Mouse (Mus musculus) small intestine, adult 2 months (tissue): ENCODE data around the gene Ubtf.

Experiments used
- CTCF ChIP-seq: fragments of 200-500 bp; IDR thresholded peaks from 2 replicates; pipeline ENCODE4 v1.5.1; 2012; ENCODE audit warnings: low read depth, mild to moderate bottlenecking, control low read depth, inconsistent platforms, low read length, moderate library complexity, mixed read lengths; ENCODE audit not compliant: insufficient replicate concordance, insufficient read length; ENCODE audit errors: extremely low read depth
- POLR2A ChIP-seq: fragments of 200-500 bp; IDR thresholded peaks from 2 replicates; pipeline ENCODE4 v1.6.1; 2012; ENCODE audit warnings: low read depth, mild to moderate bottlenecking, control low read depth, inconsistent platforms, low read length, moderate library complexity

DNA sequence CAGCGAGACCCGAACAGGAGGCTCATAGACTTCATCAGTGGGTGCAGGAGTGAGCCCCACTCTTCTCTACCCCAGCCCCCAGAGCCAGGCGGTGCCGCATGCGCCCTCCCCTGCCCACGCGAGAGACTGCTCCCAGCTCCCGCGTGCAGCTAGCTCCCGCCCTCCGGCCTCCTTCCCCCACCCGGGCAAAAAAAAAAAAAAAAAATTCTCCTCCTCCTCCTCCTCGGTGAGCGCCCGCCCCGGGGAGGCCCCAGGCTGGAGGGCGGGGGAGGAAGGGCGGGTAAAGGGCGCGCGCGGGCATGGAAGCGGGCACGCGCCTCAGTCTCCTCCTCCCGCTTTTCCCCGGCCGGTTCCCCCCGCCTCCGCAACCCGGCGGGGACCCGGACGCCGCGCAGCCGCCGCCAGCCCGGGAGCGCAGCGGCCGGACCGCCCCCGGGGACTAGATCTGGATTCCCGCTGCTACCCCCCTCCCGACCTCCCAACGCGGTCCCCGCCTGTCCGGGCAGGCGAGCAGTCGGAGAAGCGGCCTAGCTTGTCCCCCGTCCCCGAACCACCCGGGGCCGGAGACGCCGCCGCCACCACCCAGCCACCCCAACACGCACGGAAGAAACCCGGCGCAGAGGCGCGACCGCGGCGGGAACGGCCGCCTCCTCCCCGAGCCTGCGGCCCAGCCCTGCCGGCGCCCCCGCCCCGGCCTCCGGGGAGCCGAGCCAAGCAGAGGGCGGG lies 2.8 kb downstream of the Ubtf start:
- TF ChIP-seq CTCF (no peak), POLR2A (peak; percentile 53; the same call in 1 of the 2 replicates)
